Mouse (Mus musculus): ENCODE results near the gene Hc. TPM values are rescaled to one million over a fixed set of nuclear protein-coding genes. Genes with fewer than 3 reads are reported as not detected.

Hc gene
- total and polyA plus RNA-seq, 3 experiments = 0.22 TPM; not detected in 2

DNA sequence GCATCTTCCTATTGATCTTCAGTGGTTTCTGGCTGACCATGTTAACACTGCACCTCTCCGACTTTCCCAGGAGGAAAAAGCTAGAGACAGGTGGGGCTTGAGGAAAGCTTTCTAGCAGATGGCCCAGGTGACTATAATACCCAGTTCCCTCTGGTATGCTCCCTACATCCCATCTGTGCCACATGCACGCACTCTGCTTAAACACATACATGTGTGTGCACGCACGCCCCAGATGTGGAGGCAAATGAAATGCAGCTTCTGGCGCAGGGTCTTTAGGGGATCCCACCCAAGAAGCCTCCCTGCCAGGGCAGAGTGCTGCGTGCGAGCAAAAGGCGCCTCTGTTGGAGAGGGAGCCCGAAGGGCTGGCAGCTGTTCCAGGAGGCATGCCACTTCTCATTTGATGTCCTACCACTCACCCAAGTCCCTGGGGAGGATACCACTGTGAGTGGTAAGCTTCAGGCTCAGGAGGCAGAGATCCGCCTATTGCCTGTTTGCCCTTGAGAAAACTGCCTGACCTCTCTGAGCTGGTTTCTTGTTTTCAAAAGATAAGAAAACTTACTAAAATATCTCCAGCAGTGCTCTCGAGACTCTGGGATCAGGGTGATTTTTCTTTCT, 120.1 kb downstream of the Hc start:
- no peak for TF ChIP-seq CTCF (IDR thresholded peaks at IDR 0.05; ENCODE audit: low read depth, low read length)
- no peak for TF ChIP-seq POLR2AphosphoS5 (IDR thresholded peaks at IDR 0.05; ENCODE audit: insufficient replicate concordance, low read depth, low read length)
- no peak for TF ChIP-seq TAL1 (conservative IDR thresholded peaks at IDR 0.05; ENCODE audit: low read depth, low read length)
- no peak for TF ChIP-seq GATA1 (IDR thresholded peaks at IDR 0.05; ENCODE audit: borderline replicate concordance, low read length)
- no peak for TF ChIP-seq GATA2 (IDR thresholded peaks at IDR 0.05; ENCODE audit: borderline replicate concordance, low read depth, low read length)
- DNase-seq (ENCODE audit: low spot score) (no peak), ATAC-seq (ENCODE audit: extremely low read depth, insufficient number of reproducible peaks, low FRiP score, poor library complexity, severe bottlenecking) (no peak)

GRCm38 (mm10) chr2:34940246-34940645, 121.0 kb downstream of the Hc start:
- Histone ChIP-seq H3K36me3 (replicated peaks) (no peaks in the 10 kb centered on the region), H3K4me3 (ENCODE audit: low read depth, low read length) (no peak overlapping the region), H3K27me3 (ENCODE audit: insufficient read depth, low read length) (peaks cover 47% of the 10 kb centered on the region), H3K4me1 (ENCODE audit: insufficient read depth, low read depth, low read length) (no peaks in the 10 kb centered on the region; the same call in 1 of the 2 replicates), H3K9me3 (replicated peaks) (no peaks in the 10 kb centered on the region)
- TF ChIP-seq GATA2 (IDR thresholded peaks at IDR 0.05; ENCODE audit: borderline replicate concordance, low read depth, low read length) = no peak
- TF ChIP-seq CTCF (IDR thresholded peaks at IDR 0.05; ENCODE audit: low read depth, low read length) = no peak
- TF ChIP-seq POLR2AphosphoS5 (IDR thresholded peaks at IDR 0.05; ENCODE audit: insufficient replicate concordance, low read depth, low read length) = no peak
- no peak for TF ChIP-seq GATA1 (IDR thresholded peaks at IDR 0.05; ENCODE audit: borderline replicate concordance, low read length)
- no peak for TF ChIP-seq TAL1 (conservative IDR thresholded peaks at IDR 0.05; ENCODE audit: low read depth, low read length)
- ATAC-seq (ENCODE audit: extremely low read depth, insufficient number of reproducible peaks, low FRiP score, poor library complexity, severe bottlenecking) = no peak
- no peak for DNase-seq (ENCODE audit: low spot score)

More for the DNA sequence above, 120.1 kb downstream of the Hc start:
- Histone ChIP-seq H3K36me3 (replicated peaks) (no peaks in the 10 kb centered on the region), H3K4me3 (ENCODE audit: low read depth, low read length) (no peak overlapping the region), H3K27me3 (ENCODE audit: insufficient read depth, low read length) (peaks cover 43% of the 10 kb centered on the region), H3K4me1 (ENCODE audit: insufficient read depth, low read depth, low read length) (no peaks in the 10 kb centered on the region; the same call in 1 of the 2 replicates), H3K9me3 (replicated peaks) (no peaks in the 10 kb centered on the region)

GRCm38 (mm10) chr2:34938269-34939208, 122.7 kb downstream of the Hc start:
- Histone ChIP-seq H3K4me3 (ENCODE audit: low read depth, low read length) (no peak overlapping the region), H3K27me3 (ENCODE audit: insufficient read depth, low read length) (peaks cover 41% of the 10 kb centered on the region), H3K36me3 (replicated peaks) (no peaks in the 10 kb centered on the region), H3K4me1 (ENCODE audit: insufficient read depth, low read depth, low read length) (no peaks in the 10 kb centered on the region), H3K9me3 (replicated peaks) (no peaks in the 10 kb centered on the region)
- no peak for ATAC-seq (ENCODE audit: extremely low read depth, insufficient number of reproducible peaks, low FRiP score, poor library complexity, severe bottlenecking)
- no peak for DNase-seq (ENCODE audit: low spot score)
- TF ChIP-seq TAL1 (conservative IDR thresholded peaks at IDR 0.05; ENCODE audit: low read depth, low read length) (no peak), GATA1 (IDR thresholded peaks at IDR 0.05; ENCODE audit: borderline replicate concordance, low read length) (no peak), GATA2 (IDR thresholded peaks at IDR 0.05; ENCODE audit: borderline replicate concordance, low read depth, low read length) (no peak), CTCF (IDR thresholded peaks at IDR 0.05; ENCODE audit: low read depth, low read length) (no peak), POLR2AphosphoS5 (IDR thresholded peaks at IDR 0.05; ENCODE audit: insufficient replicate concordance, low read depth, low read length) (no peak)

GRCm38 (mm10) chr2:34937460-34937859, 123.8 kb downstream of the Hc start:
- DNase-seq (ENCODE audit: low spot score) (no peak), ATAC-seq (ENCODE audit: extremely low read depth, insufficient number of reproducible peaks, low FRiP score, poor library complexity, severe bottlenecking) (no peak)
- no peaks in the 10 kb centered on the region for H3K36me3 ChIP-seq (replicated peaks)
- no peaks in the 10 kb centered on the region for H3K9me3 ChIP-seq (replicated peaks)
- no peak for TF ChIP-seq GATA1 (IDR thresholded peaks at IDR 0.05; ENCODE audit: borderline replicate concordance, low read length)
- TF ChIP-seq TAL1 (conservative IDR thresholded peaks at IDR 0.05; ENCODE audit: low read depth, low read length) = no peak
- no peak for TF ChIP-seq POLR2AphosphoS5 (IDR thresholded peaks at IDR 0.05; ENCODE audit: insufficient replicate concordance, low read depth, low read length)
- TF ChIP-seq GATA2 (IDR thresholded peaks at IDR 0.05; ENCODE audit: borderline replicate concordance, low read depth, low read length) = no peak
- no peak for TF ChIP-seq CTCF (IDR thresholded peaks at IDR 0.05; ENCODE audit: low read depth, low read length)
- H3K27me3 ChIP-seq (ENCODE audit: insufficient read depth, low read length) = peaks cover 39% of the 10 kb centered on the region
- no peak overlapping the region for H3K4me3 ChIP-seq (ENCODE audit: low read depth, low read length)
- H3K4me1 ChIP-seq (ENCODE audit: insufficient read depth, low read depth, low read length) = no peaks in the 10 kb centered on the region

Other genes starting within 250 kb of the Hc start
- 60.0 and 74.7 TPM in 2 replicates for gene Fbxw2, start 235.1 kb downstream of the Hc start, total RNA-seq (2014; fragmentation: Nextera tagmentation)
- gene Fbxw2, start 235.1 kb downstream of the Hc start, total RNA-seq (2017) = 99.5 and 104 TPM in 2 replicates
- gene Fbxw2, start 235.1 kb downstream of the Hc start, polyA plus RNA-seq (2012) = 22.7 and 26.1 TPM in 2 replicates
- 0.58 TPM in 1 of 2 replicates, not detected in the other for gene Gm34653, start 228.4 kb downstream of the Hc start, total RNA-seq (2014; fragmentation: Nextera tagmentation)
- gene Gm34653, start 228.4 kb downstream of the Hc start, total RNA-seq (2017) = 0.38 and 0.46 TPM in 2 replicates
- not detected in 2 replicates for gene Gm34653, start 228.4 kb downstream of the Hc start, polyA plus RNA-seq (2012)
- not detected in 2 replicates for gene Cutal, start 187.0 kb downstream of the Hc start, total RNA-seq (2014; fragmentation: Nextera tagmentation)
- gene Cutal, start 187.0 kb downstream of the Hc start, total RNA-seq (2017) = 0.06 TPM in 1 of 2 replicates, not detected in the other
- 0.02 TPM in 1 of 2 replicates, not detected in the other for gene Cutal, start 187.0 kb downstream of the Hc start, polyA plus RNA-seq (2012)
- 76.4 and 77.9 TPM in 2 replicates for gene Psmd5, start 186.5 kb downstream of the Hc start, total RNA-seq (2014; fragmentation: Nextera tagmentation)
- gene Psmd5, start 186.5 kb downstream of the Hc start, total RNA-seq (2017) = 44.7 and 49.3 TPM in 2 replicates
- 12.0 and 13.4 TPM in 2 replicates for gene Psmd5, start 186.5 kb downstream of the Hc start, polyA plus RNA-seq (2012)
- gene Phf19, start 147.4 kb downstream of the Hc start, total RNA-seq (2014; fragmentation: Nextera tagmentation) = not detected in 2 replicates
- gene Phf19, start 147.4 kb downstream of the Hc start, total RNA-seq (2017) = 0.52 and 0.66 TPM in 2 replicates
- gene Phf19, start 147.4 kb downstream of the Hc start, polyA plus RNA-seq (2012) = 0.01 and 0.02 TPM in 2 replicates
- gene Traf1, start 99.7 kb downstream of the Hc start, total RNA-seq (2014; fragmentation: Nextera tagmentation) = not detected in 2 replicates
- 0.12 and 0.27 TPM in 2 replicates for gene Traf1, start 99.7 kb downstream of the Hc start, total RNA-seq (2017)
- gene Traf1, start 99.7 kb downstream of the Hc start, polyA plus RNA-seq (2012) = not detected in 2 replicates
- 3.0 and 3.6 TPM in 2 replicates for gene AI182371, start 40.1 kb upstream of the Hc start, total RNA-seq (2014; fragmentation: Nextera tagmentation)
- gene AI182371, start 40.1 kb upstream of the Hc start, total RNA-seq (2017) = 1.6 and 2.3 TPM in 2 replicates
- 0.07 and 0.08 TPM in 2 replicates for gene AI182371, start 40.1 kb upstream of the Hc start, polyA plus RNA-seq (2012)
- gene Cntrl, start 48.1 kb upstream of the Hc start, total RNA-seq (2014; fragmentation: Nextera tagmentation) = 86.1 and 93.5 TPM in 2 replicates
- 62.7 and 70.5 TPM in 2 replicates for gene Cntrl, start 48.1 kb upstream of the Hc start, total RNA-seq (2017)
- 11.0 and 13.7 TPM in 2 replicates for gene Cntrl, start 48.1 kb upstream of the Hc start, polyA plus RNA-seq (2012)
- 186 and 192 TPM in 2 replicates for gene Rab14, start 139.7 kb upstream of the Hc start, total RNA-seq (2014; fragmentation: Nextera tagmentation)
- gene Rab14, start 139.7 kb upstream of the Hc start, total RNA-seq (2017) = 121 and 127 TPM in 2 replicates
- 1,231 and 1,479 TPM in 2 replicates for gene Rab14, start 139.7 kb upstream of the Hc start, polyA plus RNA-seq (2012)
- 6.0 and 11.1 TPM in 2 replicates for gene Gsn, start 194.9 kb upstream of the Hc start, total RNA-seq (2014; fragmentation: Nextera tagmentation)
- gene Gsn, start 194.9 kb upstream of the Hc start, total RNA-seq (2017) = 22.3 and 24.5 TPM in 2 replicates
- gene Gsn, start 194.9 kb upstream of the Hc start, polyA plus RNA-seq (2012) = 14.8 and 18.3 TPM in 2 replicates

Data from G1E (cell line).